Mouse (Mus musculus) heart, adult 8-10 months (tissue): ENCODE data around the gene Ecel1. TPM values are rescaled to one million over a fixed set of nuclear protein-coding genes. Genes with fewer than 3 reads are reported as not detected.

Experiments used
- DNase-seq: peaks from one replicate; pipeline ENCODE4 v3.0.0; 2022; ENCODE audit warnings: low spot score
- total RNA-seq, 4 experiments: library from RNA; stranded (reverse); gene quantifications; 2 replicates each; pipeline ENCODE4 v1.2.4; 2022

Gene Ecel1
- total RNA-seq, 4 experiments from 2014 or later = not detected

- no peak for DNase-seq
Observed at GRCm38 (mm10) chr1:87170458-87170857, 14.1 kb upstream of the Ecel1 start.

DNA sequence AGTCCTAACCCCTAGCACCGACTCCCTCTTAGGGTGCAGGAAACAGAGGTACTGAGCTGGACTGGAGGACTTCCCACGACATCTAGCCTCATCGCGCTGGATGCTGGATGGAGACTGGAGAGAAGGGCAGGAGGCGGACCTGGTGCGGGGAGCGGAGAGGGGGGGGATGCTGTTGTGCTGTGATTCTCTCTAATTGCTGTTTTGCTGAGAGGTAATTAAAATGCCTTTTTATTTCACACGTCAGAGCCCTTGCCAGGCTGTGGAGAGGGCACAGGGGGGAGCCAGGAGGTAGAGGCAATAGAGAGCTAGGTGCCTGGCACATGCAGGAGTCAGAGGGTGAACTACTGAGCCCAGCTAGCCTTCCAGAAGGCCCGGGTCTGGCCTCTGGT is 8.5 kb upstream of the Ecel1 start:
- no peak for DNase-seq

GRCm38 (mm10) chr1:87164164-87164795 is 8.0 kb upstream of the Ecel1 start:
- no peak for DNase-seq

- no peak for DNase-seq
Observed at GRCm38 (mm10) chr1:87159396-87159795, 3.1 kb upstream of the Ecel1 start.

GRCm38 (mm10) chr1:87155531-87156198 is 656 bp downstream of the Ecel1 start:
- no peak for DNase-seq

GRCm38 (mm10) chr1:87154501-87155120 is 1.7 kb downstream of the Ecel1 start:
- DNase-seq = no peak

DNA sequence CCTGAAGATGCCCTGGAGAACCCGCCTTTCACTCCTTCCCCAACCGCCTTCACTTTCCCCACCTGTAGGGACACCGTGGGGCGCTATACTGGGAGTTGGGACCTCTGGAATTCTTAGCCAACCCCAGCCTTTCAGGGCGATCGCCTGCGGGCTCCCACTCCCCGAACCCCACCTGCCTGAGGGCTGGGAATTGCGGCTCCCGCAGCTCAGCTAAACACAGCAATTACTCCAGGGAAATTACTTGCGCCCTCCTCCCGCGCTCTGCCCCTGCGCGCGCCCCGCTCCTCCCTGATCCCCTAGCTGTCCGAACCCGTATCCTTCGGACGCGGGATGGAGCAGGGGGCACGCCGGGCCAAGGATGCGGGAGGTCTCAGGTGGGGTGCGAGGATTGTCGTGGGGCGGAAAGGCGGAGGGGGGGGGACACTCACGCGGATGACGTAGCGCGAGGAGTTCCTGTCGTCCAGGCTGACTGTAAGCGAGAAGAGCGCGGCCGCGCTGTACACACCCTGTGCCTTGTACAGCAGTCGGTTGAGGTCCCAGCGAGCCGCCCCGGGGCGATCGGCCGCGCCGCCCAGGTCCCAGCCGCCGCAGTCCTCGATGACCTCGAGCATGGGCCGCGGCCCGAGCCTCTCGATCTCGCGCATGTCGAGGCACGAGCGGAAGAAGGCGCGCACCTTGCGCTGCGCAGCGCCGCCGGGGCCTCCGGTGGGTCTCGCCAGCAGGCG is 2.4 kb downstream of the Ecel1 start:
- DNase-seq = no peak

DNA sequence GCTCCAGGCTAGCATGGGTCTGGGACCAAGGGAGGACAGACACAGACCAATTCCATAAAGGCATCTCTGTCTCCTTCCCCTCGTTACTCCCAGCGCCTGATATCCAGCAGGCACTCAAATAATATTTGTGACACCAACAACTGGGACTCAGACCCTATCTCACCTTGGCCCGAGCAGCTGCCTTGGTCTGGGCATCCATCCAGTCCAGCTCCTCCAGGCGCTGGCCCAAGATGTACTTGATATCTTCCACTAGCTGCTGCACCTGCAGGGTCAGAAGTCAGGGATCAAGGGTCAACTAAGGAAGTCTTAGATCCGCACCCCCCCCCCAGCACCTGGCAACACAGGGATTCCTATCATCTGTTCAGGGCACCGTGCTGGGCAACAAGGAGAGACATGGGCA is 5.0 kb downstream of the Ecel1 start:
- DNase-seq = no peak

DNA sequence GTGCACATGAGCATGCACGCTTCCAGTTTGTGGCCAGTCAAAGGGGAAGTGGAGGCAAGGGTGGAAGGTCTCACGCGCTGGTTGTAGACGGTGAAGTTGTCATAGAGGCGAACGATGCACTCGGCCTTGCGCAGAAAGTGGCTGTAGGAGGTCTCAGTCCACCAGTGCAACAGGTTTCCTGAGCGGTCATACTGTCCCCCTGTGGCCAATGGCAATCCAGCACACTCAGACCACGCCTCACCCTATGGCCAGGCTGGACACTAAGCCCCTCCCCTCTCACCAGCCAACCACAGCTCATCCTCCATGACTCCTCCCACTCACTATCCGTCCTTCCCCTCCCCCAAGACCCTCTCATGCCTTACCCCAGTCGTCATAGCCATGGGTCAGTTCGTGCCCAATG is 6.9 kb downstream of the Ecel1 start:
- no peak for DNase-seq

GRCm38 (mm10) chr1:87143141-87143540 is 13.2 kb downstream of the Ecel1 start:
- DNase-seq = no peak

DNA sequence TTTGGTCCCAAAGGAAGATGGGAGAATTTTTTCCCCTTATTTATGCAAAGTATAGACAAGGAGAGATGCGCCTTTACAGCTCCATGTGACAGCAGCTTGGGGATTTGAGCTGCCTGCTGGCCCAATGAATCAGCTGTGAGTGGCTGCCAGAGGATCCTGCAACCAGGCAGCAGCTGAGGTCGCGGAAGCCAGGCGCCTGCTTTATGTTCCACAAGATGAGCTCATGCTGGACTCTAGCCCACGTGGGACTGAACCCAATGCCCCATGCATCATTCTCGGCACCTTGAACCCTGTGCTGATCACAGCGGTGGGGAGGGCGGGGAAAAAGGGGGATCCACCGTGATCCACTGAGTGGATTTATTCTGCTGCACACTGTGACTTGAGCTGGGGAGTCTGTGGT is 13.9 kb downstream of the Ecel1 start:
- no peak for DNase-seq

DNA sequence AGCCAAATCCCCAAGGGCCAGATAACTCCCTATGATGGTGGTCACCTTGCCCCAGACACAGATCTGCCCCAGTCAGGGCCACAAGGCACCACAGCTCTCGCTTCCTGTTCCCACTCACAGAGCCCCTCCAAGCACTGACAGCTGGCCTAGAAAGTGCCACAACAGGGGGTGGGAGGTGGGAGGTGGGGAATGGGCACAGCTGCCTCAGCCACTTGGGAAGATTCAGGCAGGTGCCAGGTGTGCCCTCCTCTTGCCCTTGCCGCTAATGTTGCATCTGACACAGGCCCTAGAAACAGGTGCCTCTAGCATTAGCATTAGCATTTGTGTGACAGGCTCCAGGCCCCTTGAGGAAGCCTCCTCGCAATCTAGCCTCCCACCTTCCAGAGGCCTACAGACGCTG is 14.8 kb downstream of the Ecel1 start:
- no peak for DNase-seq

DNA sequence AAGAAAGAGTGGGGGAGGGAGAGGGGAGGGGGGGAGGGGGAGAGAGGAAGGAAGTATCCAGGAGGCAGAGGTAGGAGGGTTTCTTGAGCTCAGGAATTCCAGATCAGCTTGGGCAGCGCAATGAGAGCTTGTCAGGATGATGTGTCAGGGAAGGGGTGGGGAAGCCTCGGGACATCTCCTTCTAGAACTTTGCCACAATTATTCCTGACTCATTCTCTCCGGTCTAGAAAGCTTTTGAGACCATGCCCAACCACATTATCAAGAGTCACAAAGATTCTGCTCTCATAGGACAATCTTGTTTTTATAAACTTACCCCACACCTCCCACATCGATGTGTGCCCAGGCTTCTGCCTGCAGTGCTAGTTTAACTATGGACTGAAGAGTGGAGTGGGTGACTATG is 24.5 kb downstream of the Ecel1 start:
- DNase-seq = no peak

DNA sequence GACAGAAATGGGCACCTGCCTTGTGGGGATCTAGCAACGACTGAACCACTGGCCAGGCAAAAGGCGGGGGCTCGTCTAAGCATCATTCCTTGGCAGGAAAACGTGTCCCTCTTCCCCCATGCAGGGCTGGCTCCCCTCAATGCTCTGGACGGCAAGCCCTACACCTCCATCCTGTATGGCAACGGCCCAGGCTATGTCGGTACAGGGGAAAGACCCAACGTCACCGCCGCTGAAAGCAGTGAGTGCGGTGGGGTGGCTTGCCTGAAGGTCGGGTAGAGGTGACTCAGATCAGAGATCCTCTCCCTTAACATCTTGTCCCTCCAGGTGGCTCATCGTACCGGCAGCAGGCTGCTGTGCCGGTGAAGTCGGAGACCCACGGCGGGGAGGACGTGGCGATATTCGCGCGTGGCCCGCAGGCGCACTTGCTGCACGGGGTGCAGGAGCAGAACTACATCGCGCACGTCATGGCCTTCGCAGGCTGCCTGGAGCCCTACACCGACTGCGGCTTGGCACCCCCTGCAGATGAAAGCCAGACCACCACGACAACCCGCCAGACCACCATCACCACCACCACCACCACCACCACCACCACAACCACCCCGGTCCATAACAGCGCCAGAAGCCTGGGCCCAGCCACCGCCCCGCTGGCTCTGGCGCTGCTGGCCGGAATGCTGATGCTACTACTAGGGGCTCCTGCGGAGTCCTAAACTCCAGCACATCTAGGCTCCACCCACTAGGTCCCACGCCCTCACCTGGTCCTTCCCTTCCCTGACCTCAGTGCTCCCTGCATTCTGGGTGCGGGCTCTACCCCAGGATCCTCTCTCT is 28.9 kb downstream of the Ecel1 start:
- no peak for DNase-seq

DNA sequence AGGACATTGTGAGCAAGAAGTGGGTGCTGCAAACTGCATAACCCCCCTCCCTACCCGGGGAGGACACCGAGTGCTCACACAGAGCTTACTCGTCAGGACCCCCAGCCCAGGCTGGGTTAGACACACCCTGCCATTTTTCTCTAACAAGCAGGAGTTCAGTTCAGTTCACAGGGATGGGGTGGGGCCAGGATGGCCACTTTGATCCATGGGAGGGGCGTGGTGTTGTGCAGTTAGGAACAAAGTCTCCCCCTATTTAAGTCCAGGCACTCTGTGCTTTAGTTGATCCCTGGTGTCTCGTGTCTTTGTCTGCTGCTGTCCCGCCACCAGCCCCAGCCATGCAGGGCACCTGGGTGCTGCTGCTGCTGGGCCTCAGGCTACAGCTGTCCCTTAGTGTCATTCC is 31.6 kb downstream of the Ecel1 start, which contains the start of gene Akp3:
Gene Akp3 (plus strand): TSS at position 301 of the 400 bp plus-strand sequence.
- no peak for DNase-seq

DNA sequence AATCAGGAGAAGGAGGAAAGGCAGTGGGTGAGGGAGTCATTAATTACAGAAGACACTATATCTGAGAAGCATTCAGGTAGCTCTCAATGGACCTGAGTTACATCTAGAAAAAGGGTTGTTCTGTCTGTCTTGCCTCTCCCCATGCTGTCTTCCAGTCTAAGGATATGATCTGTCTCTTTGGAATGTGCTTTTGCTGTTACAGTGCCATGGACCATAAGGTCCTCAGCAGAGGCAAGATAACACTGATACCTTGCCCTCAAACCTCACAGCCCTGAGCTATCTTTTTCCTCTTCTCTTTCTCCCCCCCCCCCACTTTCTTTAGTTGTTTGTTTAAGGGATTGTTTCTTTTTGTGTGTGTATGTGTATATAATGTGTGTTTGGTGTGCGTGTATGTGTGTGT is 41.5 kb downstream of the Ecel1 start:
- no peak for DNase-seq

DNA sequence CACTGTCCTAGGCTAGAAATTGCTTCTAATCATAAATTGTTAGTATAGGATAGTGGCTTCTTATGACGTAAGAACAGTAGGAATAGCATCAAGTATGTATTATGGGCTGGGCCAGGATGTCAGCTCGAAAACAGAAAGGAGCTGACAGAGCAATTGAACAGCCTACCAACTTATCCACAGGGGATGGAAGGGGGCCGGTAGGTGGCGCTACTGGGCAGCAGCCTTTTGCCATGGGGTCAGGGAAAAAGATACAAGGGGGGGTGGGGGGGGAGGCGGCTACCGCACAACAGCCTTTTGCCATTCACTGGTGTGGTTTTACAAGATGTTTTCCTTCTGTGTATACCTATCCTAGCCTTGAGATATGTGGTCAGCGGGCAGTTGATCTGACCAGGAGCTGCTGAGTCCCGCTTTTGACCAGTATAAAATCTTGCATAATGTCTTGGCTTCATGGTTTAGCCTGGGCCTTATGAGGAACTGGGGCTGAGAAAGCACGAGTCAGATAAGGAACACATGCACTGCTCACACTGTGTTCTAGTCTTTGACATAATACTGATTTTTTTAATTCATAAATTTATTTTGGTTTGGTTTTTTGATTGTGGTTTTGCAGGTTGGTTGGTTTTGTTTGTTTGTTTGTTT is 44.5 kb downstream of the Ecel1 start:
- DNase-seq = no peak

DNA sequence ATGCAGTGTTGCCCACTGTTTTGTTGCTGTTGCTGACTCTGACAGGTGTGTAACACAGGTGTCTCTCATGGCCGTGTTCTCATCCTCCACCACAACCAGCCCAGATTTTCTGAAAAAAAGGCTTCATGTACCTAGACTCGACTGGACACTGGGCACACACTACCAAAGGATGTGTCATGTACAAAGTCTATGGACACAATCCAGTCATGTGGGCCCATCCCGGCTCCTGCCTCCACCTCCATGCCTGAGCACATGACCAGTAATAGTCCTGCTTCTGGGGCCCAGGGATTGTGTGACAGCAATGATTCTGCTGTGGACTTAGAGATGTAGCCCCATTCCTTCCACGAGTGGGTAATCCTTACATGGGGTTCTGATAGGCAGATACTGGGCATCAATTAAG is 47.8 kb downstream of the Ecel1 start:
- DNase-seq = no peak

DNA sequence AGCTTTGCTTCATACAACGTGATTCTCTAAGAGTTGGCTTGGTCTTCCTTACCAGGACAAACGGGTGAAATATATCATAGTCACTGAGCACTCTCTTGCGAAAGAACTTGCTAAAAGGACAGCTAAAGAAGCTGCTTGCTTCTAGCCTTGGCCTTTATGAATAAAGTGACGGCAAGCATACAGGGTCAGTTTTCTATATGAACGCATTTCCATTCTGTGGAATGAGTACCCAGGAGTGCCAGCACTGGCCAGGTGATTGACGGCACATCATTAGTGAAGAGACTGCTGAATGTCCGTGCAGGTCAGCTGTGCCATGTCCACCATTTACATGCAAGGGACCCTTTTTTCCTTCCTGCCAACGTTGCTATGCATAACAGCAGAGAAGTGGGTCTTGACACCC is 49.8 kb downstream of the Ecel1 start:
- DNase-seq = no peak

- no peak for DNase-seq
Observed at GRCm38 (mm10) chr1:87103936-87104335, 52.4 kb downstream of the Ecel1 start.

DNA sequence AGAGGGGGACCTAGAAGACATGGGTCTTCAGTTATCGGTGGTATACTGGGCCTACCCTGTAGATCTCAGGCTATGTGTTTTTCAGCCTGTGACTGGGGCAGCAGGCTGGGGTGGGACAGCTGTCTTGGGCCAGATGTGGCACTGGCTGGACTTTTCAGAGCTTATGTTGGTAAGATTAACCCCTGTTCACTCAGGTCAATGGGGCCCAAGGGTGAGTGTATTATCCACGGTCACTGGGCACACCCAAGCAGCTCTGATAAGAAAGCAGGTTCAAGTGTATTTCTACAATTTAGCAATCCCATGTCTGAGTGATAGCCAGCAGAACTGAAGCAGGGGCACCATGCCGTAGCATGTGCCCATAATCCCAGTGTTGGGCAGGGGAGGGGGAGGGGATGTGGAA is 54.2 kb downstream of the Ecel1 start:
- DNase-seq = no peak
